Mouse (Mus musculus) heart, adult 8-10 months (tissue): ENCODE data around the gene Shisa5. TPM values are rescaled to one million over a fixed set of nuclear protein-coding genes. Genes with fewer than 3 reads are reported as not detected.

Experiments used
- DNase-seq: peaks from one replicate; pipeline ENCODE4 v3.0.0; 2022; ENCODE audit warnings: low spot score
- total RNA-seq, 4 experiments: library from RNA; stranded (reverse); gene quantifications; 2 replicates each; pipeline ENCODE4 v1.2.4; 2022

The Shisa5 gene
- total RNA-seq, 4 experiments from 2014 or later = 30.1 to 36.9 (median 33.7) TPM

GRCm38 (mm10) chr9:109053366-109053765, 15.0 kb downstream of the Shisa5 start:
- no peak for DNase-seq

- no peak for DNase-seq
These were observed 15.5 kb downstream of the Shisa5 start for GRCm38 (mm10) chr9:109053851-109054250.

- DNase-seq = peak; percentile 87
These were observed 16.3 kb downstream of the Shisa5 start for GRCm38 (mm10) chr9:109054712-109055111.

GRCm38 (mm10) chr9:109055271-109056030, 17.1 kb downstream of the Shisa5 start:
- DNase-seq = no peak

GRCm38 (mm10) chr9:109056081-109056690, 17.8 kb downstream of the Shisa5 start:
- no peak for DNase-seq

DNA sequence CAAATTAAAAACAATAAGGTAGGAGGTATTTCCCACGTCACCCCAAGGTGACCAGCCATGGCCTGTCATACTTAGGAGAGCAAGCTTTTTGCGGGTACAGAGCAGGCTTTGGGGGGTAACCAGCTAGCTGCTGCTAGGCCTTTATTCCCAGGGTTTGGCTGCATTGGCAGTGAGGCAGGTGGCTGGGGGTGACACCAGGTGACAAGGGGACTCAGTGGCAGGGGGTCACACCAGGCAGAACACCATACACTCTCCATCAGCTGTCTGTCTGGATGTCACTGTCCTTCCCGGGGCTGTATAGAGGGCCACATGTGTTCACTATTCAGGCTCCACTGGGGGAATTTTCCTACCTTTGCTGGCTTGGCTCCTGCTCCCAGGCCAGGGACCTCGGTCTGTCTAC, 18.6 kb downstream of the Shisa5 start:
- no peak for DNase-seq

DNA sequence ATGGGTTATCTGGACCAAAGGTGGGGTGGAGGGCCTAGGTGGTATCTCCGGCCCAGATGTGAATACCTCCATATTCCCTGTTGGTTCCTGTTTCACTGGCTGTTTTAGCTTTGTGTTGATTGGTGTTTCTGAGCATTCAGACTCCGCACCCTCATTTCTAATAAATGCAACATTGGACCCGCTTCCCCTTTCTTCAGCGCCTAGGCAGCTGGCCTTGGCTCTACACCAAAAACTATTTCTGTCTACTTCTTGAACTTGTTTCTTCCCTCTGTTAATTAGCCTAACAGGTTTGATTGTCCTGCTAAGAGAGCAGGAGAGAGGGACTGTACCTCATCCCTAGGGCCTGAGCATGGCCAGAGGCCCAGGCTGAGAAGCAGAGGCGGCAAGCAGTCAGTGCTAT, 19.2 kb downstream of the Shisa5 start:
- peak; percentile 46 for DNase-seq

GRCm38 (mm10) chr9:109058006-109058765, 19.8 kb downstream of the Shisa5 start:
- no peak for DNase-seq

DNA sequence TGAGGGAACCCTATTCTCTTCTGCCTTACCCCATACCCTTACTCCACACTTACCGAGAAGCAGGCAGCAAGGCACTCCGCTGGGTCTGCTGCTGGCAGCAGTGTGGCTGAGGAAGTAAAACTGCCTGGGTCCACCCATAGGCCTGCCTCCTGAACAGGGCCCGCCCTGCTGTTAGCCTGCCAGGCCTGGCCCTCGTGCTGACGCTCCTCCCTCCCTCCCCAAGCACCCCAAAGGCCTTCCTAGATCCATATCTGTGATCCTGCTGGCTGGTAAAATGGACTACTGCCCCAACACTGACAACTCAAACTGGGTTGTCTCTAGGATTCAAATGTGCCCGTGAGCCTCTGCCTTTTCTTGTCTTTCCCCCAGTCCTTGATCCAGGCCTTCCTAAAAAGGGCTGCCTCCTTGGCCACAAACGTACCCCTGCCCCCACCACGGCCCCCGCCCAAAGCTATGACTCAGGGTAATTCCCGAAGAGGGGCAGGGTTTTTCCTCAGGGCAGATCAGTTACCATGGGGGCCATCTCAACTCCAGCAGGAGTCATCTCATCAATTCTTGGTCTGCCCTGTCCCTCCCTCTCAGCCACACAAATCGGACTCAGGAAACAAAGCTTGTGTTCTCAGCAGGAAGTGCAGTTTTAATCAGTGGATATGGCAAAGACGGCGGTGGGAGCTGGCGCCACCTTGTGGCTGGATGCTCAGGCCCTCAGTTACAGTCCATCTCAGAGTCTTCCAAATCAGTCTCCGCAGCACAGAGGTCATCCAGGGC, 21.0 kb downstream of the Shisa5 start, which contains the start of gene Trex1:
TSS of gene Trex1 (minus strand) at position 599 of the 768 bp plus-strand sequence.
- peak; percentile 92 for DNase-seq

DNA sequence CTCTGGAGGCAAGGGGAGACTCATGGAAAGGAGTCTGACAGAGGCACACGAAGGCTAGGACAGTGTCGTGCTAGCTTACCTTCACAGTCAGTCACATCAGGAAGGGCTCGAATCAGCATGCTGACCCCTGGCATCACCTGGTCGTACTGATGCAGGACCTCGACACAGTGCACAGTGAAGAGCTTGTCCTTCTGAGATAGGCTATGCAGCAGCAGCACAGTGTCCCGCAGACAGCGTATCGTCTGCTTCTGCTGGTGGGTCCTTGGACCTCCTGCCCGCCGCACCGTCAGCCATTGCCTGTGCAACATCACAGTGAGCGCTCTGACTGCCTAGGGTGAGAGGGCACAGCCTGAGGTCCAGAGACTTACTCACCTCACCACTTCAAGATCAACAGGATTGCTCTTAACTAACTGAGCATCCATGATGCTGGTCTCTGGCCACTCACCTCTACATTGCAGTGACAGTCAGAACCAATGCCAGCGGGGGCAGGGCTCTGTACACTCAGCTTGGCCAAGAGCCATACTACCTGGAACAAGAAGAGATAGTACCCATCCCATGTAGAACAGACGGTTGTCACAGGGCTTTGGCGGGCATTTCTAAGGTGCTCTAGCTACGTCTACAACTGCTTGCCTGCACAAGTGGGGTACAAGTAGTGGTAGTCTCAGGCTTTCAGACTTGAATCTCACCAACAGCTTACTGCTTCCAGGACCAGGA, 22.0 kb downstream of the Shisa5 start:
- DNase-seq = no peak

GRCm38 (mm10) chr9:109060898-109061295, 22.5 kb downstream of the Shisa5 start:
- DNase-seq = no peak

DNA sequence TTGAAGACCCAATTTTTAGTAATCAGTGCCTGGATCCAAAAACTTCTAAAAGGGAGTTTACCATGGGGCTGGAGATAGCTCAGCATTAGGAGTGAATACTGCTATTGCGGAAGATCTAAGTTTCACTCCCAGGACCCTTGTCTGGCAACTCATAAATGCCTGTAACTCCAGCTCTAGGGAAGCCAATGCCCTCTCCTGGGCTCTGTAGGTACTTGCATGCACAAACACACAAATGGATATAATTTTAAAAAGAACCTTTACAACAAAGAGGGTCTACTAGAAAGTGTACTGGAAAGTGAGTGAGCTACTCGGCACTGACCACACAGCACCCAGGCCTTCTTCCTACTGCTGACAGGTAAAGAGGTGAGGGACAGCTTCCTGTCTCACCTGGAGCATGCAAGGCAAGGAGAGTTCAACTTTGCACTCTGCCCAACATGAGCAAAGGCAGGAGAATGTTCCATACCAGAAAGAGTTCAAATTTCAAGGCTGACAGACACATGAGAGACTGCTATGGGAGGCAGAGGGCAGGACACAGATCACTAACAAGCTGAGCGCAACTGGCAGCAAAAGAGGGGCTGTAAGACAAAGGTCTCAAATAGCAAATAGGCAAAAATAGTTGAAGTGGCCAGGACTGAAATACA, 29.9 kb downstream of the Shisa5 start:
- no peak for DNase-seq

- DNase-seq = peak; percentile 88
These were observed 35.6 kb downstream of the Shisa5 start, which contains the start of gene Atrip for GRCm38 (mm10) chr9:109073661-109074573. Atrip (minus strand) TSS chr9:109074124.

- DNase-seq = no peak
These were observed 42.2 kb downstream of the Shisa5 start for GRCm38 (mm10) chr9:109080516-109080915.

DNA sequence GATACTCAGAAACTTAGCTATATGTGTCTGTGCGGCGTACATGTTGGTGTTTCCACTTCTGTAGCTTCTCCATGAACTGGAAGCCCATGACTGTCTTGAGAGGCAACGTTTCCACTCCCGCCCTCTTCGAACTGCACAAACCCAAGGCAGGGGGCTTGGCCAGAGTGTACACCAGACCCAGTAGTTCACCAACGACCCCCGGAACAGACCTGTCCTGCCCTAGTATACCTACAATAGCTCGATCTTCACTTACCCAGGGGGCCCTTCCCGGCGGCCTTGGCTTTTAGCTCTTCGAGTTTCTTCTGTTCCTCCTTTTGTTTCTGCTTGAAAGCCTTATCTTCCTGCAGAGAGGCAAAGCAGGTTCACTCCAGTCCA, 43.4 kb downstream of the Shisa5 start:
- DNase-seq = no peak

- DNase-seq = peak; percentile 85
These were observed 43.9 kb downstream of the Shisa5 start, which contains the start of the genes Ccdc51 and Tma7 for GRCm38 (mm10) chr9:109082124-109082800. Ccdc51 (plus strand) TSS chr9:109082493. Tma7 (minus strand) TSS chr9:109082587.

- DNase-seq = no peak
These were observed 46.6 kb downstream of the Shisa5 start for GRCm38 (mm10) chr9:109084922-109085321.

DNA sequence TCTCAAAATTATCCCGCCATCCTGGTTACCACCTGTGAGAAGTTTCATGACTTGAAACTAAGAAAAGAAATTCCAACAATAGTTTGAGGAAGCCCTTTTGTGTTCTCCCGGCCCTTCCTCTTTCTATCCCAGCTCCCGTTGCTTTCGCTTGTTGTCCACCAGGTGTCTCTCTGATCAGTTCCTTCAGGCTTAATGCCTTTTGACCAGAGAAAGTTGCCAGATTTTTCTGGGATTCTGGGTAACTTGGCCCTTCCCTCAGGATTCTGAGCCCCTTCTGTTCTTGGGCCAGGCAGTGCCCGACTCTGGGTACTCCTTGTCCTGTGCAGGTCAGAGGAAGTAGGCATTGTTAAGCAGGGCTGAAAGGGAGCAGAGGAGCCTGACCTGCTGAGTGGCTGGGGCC, 49.6 kb downstream of the Shisa5 start:
- peak; percentile 55 for DNase-seq

GRCm38 (mm10) chr9:109090446-109090845, 52.1 kb downstream of the Shisa5 start:
- no peak for DNase-seq
